Mouse (Mus musculus) liver, embryonic 14.5 days (tissue): ENCODE measurements around the gene Stam2.
A peak's percentile ranks its signal among the peaks of the same experiment; 100 is the strongest.

Experiments
- CTCF ChIP-seq: IDR thresholded peaks from 2 replicates; pipeline ENCODE4 v1.5.1; 2016; ENCODE audit warnings: antibody characterized with exemption, low read depth, control low read depth
- EP300 ChIP-seq: IDR thresholded peaks from 2 replicates; pipeline ENCODE4 v1.6.1; 2016; ENCODE audit warnings: antibody characterized with exemption, low read depth

- TF ChIP-seq CTCF, result peak; percentile 36
- TF ChIP-seq EP300, result no peak
These were observed 2.0 kb upstream of the Stam2 start for GRCm38 (mm10) chr2:52744099-52744498.
